Mouse (Mus musculus) kidney, postnatal 4 days (tissue): ENCODE results near the gene Gdpd3.
A peak's percentile ranks its signal among the peaks of the same experiment; 100 is the strongest.
"Not testable (repeated sequence)": the region's sequence is repeated elsewhere in the genome, so short reads cannot be mapped to it uniquely, and the experiment has no call there.

Source experiments
- DNase-seq, 2 experiments: peaks; one replicate each; pipeline ENCODE4 v3.0.0; 2021; ENCODE audit warnings: mixed read lengths in 2 of 2

Gene Gdpd3

DNA sequence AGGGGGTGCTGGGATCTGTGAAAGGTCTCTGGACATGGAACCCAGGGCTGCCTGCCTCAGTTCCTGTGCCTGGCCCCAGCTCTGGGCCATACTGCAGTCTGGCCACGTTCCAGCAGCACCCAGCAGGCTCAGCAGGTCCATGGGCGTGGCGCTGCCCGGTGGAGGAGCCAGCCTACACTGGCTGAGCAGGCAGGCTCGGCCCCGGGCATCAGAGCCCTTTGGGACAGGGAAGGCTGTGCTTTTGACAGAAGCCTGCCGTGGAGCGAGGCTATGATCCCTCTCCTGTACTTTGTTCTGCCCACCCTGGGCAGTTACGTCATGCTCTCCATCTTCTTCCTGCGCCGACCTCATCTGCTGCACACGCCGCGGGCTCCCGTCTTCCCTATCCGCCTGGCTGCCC, at the start of gene Gdpd3:
TSS of gene Gdpd3 (plus strand) at position 134 of the 400 bp plus-strand sequence.
- peak; percentile 44 to 71 for DNase-seq

DNA sequence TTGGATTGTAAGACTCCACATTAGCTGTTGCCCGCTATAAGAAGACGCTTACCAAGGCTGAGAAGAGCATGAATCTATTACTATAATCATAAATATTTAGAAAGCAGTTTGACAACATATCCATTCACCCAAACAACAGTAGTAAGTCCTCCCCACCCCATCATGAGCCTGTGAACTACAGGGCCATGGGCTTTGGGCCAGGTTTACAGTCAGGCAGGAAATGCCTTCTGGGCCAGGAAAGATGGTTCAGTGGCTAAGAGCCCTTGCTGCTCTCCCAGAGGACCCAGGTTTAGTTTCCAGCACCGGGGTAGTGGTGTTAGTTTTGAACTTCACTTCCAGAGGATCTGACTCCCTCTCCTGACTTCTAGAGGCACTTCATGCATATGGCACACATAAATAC, 48.6 kb upstream of the Gdpd3 start:
- DNase-seq: no peak

DNA sequence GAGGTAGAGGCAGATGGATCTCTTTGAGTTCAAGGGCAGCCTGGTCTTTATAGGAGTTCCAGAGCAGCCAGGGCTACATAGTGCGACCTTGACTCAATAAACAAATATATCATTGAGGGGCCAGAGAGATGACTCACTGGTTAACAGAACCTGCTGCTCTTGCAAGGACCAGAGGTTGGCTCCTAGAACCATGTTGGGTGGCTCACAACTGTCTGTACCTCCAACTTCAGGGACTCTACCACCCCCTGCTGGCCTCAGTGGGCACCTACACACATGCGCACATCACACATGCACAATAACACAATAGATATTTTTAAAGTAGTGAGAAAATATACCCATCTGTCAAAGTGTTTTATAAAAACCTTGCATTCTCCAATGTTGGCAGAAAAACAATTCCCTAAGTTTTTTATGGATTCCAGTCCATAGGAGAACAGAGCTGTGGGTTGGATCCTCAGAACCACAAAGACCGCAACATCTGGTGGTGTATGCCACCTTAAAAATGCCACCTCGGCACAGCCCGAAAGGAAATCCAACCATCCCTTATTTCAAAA, 47.3 kb upstream of the Gdpd3 start:
- DNase-seq: no peak

DNA sequence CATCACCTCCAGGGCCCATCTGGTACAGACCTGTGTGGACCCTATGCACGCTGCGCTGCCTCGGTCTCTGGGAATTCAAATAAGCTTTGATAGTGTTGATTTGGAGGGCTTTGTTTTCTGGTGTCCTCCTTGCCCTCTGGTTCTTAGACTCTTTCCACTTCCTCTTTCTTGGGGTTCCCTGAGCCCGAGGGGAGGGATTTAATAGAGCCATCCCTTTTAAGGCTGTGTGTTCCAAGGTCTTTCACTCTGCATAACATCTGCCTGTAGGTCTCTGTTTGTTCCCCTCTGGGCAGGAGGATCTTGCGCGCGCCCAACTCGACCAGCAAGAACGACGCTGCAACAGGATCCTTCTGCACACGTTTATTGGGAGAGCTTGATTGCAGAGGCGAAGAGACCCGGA, 44.5 kb upstream of the Gdpd3 start:
- DNase-seq: no peak

DNA sequence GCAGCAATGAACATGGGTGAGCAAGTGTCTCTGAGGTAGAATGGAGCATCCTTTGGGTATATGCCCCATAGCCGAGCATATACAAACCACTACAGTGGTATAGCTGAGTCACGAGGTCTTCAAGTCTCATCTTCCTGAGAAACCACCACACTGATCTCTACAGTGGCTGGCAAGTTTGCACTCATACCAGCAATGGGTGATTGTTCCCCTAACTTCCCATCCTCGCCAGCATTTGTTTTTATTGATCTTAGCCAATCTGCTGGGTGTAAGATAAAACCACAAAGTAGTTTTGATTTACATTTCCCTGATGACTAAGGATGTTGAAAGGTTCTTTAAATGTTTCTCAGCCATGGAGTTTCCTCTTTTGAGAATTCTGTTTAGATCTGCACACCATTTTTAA, 41.1 kb upstream of the Gdpd3 start:
- no peak for DNase-seq

DNA sequence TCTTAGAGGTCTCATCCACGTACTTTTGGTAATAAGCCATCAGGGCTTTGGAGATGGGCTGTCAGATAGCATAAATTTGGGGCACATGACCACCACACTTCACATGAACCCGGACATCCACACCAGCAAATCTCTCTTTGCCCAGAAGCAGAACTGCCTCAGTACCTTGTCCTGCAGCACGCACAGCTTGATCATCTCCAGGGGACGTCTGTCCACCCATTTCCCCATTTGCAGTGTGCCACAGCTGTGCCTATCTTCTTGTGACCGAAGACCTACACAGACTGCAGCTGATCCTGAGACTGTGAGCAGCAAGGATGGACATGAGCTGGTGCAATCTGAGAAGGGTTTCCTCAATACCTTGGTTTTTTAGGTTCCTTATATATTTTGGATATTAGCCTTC, 40.5 kb upstream of the Gdpd3 start:
- no peak for DNase-seq

DNA sequence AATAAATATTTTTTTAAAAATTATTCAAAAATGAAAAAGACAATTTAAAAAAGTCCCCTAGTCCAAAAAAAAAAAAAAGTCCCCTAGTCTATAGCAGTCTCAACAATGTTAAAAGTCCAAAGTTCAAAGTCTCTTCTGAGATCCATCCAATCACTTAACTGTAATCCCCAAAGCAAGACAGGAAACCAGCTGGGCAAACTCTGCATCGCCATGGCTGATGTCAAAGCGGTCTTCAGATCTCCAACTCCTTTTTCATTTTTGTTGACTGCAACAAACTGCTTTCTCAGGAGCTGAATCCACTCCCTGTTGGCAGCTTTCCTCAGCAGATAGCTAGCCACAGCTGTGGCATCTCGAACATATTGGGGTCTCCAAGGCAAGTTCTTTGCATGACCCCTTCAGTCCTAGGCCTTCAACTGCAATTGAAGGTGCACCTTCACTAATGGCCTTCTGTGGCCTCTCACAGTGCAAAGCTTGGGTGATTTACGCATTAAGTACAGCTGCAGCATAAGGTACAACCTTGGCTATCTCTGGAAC, 35.8 kb upstream of the Gdpd3 start:
- DNase-seq: not testable (repeated sequence)

DNA sequence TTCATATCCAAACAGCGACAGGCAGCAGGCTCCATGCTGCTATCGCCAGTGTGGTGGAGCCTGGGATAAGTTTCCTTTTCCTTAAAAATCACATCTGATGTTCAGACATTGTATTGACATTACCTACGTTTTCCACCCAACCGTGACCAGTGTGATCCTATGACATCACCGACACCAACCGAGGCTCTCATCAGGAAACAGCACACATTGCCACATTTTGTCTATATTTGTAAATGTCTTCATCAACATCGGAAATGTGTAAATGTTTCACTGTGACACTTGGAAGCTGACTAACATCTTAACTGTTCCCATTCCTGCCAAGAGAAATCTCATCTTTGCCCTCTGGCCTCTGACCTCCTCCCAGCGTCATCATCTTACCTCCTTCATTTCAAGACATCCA, 30.0 kb upstream of the Gdpd3 start:
- no peak for DNase-seq

DNA sequence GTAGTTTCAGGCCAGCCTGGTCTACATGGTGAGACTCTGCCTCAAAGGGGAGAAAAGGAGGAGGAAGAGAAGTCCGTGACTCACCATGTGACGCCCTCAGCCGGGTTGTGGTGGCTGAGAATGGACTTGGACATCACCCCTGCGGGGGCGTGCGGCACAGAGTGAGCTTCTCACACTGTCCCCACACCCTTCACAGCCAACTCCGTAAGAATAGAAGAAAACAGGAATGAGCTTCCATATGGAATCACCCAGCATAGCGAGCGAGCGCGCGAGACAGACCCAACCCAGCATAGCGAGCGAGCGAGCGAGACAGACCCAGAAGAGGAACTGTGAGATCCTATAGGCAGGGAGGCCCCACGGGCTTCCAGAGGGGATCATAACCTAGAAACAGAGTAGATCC, 26.6 kb upstream of the Gdpd3 start:
- DNase-seq: no peak

DNA sequence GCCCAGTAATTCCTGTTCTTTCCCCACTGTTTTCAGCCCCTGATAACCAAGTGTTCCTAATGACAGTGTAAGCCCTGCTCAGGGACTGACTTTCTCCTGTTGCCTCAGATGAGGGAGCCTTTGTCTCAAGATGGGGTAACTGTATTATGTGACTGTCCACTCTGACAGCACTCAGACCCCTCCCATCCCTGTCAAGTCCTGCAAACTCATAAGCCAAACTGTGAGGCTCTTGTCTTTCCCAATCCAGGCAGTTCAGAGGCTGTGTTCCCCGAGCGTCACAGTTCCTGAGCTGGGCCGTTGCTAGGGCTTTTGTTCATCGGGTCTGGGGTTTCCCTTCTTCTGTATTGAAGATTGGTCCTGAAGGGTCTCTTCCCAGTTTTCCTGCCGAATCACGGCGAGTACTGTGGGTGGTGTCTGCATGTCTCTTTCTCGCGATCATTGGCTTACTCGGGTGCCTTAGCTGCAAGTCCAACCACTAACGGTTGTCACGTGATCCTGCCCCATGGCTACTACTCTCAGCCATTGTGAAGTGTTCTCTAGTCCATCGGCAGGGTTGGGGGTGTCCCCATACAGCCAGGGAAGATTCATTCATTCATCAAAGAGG, 25.9 kb upstream of the Gdpd3 start:
- DNase-seq: no peak

DNA sequence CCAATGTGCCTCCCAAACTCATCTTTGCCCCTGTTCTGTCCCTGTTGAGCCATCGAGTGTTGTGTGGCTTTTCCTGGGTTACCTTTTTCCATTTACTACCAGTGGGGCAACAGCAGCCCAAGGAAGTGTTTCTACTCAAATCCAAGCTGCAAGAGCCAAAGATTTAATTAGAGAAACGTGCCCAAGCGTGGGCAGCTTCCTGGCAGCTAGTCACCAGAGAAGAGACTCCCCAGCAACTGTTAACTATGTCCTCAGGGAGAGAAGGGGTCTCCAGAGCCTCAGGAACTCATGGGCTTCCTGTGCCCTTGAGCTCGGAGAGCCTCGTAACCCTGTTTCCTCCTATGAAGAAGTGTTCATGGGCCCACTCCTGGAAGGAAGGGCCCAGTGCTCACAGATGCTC, 25.2 kb upstream of the Gdpd3 start:
- no peak for DNase-seq

DNA sequence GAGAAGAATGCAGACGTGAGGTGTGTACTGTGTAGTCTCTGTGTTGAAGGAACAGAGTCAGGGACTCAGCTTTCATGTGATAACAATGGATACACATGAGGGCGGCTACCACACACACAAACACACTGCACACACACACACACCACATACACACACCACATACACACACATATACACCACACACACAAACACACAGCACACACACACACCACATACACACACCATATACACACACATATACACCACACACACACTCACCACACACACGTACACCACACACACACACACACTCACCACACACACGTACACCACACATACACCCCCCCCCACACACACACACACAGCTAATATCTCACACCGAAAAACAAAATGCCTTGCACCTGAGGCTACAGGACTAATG, 24.7 kb upstream of the Gdpd3 start:
- DNase-seq: no peak

DNA sequence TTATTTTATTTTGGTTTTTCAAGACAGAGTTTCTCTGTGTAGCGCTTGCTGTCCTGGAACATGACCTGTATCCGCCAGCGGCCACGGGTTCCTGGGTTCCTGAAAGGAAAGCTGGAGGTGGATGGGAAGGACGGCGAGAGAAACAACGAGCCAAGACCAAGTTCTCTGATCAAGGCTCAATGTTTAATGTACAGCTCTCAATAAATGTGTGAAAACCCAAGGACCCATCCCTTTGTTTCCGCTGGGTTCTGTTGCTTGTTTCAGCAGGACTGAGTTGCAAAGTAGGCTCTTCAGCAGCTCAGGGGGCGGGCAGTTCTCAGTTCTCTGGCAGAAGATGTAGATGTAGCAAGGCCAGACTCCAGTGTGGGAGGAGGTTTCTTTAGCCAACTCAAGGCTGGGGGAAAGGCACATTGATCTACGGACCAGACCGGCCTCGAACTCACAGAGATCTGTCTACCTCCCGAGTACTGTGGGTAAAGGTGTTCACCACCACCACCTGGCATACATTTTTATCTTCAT, 24.1 kb upstream of the Gdpd3 start:
- DNase-seq: no peak

DNA sequence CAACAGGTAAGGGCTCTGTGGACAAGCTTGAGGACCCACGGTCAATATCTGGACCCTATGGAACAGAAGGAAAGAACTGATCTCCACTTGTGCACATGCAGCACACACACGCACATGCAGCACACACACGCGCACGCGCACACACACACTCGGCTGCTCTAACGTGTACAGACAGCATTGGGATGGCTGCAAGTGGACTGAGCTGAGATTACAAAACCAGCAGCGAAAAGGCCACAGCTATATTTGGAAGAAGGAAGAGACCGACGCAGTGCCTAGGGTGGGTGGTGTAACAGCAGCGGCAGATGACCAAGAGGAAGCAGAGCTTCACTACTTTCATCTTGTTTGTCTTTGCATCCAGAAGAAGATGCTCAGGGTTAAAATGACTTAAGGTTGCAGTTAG, 20.1 kb upstream of the Gdpd3 start:
- no peak for DNase-seq

DNA sequence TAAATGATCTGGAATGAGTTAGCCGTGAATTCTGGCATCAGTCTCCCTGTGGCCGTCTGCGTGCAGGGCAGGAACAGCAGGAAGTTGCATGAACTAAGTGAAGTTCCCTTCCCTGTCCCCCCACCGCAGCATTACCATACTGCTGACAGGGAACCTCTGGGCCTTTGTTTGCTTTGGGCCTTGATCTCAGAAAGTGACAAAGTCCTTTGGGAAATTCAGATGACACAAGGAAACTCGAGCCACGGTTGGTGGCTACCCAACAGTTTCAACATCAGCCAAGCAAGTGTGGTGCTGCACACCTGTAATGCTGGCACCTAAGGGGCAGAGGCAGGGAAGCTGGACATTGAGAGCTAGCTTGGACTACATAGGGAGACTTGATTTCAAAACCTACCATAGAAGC, 19.3 kb upstream of the Gdpd3 start:
- peak in 1 of 2 experiments; percentile 18 for DNase-seq

DNA sequence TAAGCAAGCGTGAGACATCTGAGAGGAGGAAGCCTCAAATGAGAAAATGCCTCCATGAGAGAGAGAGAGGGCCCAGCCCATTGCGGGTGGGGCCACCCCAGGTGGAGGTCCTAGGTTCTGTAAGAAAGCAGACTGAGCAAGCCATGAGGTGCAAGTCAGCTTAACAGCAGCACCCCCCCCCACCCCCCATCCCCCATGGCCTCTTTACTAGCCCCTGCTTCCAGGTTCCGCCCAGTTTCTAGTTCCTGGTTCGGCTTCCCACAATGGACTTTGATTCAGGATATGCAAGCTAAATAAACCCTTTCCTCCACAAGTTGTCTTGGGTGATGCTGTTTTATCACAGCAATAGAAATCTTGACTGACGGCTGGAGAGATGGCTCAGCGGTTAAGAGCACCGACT, 17.3 kb upstream of the Gdpd3 start:
- no peak for DNase-seq

DNA sequence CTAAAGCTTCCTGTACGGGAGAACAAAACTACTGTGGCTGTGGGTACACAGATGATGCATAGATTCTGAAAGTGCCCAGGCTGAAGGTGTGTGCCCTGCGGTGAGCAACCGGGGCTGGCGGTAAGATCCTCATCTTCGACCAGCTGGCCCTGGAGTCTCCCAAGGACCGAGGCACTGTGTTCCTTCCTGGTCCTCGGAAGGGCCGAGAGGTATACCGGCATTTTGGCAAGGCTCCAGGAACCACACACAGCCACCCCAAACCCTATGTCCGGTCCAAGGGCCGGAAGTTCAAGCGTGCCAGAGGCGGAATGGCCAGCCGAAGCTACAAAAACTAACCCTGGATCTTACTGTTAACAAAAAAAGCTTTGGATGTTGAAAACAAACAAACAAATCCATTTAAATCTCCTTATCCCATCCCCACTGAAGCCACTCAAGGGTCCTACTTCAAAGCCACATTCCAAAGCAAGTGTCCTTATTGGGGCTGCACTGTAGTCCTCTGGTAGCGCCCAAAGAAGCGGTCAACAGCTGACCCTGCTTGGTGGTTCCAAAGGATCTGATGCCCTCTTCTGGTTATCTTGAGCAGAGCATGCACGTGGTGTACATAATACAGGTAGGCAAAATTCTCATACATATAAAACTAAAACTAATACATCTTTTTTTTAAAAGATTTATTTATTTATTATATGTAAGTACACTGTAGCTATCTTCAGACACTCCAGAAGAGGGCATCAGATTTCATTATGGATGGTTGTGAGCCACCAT, 16.4 kb upstream of the Gdpd3 start:
- no peak for DNase-seq

DNA sequence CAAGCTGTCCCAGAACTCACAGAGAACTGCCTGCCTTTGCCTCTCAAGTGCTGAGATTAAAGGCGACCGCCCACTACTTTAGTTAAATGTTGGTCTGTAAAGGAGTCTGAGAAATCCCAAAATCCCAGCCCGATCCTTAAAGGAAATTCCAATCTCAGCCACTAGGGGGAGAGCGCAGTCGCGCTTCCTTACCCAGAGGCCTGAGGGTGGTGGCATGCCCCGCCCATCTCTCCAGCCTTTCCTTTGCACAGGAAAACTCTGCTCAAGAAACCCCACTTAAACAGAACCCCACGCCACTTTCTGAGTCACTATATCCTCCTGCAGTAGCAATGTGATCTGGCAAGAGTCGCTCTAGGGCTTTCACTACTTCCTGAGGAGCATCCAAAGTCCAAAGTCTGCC, 11.3 kb upstream of the Gdpd3 start:
- peak; percentile 83 to 91 for DNase-seq

DNA sequence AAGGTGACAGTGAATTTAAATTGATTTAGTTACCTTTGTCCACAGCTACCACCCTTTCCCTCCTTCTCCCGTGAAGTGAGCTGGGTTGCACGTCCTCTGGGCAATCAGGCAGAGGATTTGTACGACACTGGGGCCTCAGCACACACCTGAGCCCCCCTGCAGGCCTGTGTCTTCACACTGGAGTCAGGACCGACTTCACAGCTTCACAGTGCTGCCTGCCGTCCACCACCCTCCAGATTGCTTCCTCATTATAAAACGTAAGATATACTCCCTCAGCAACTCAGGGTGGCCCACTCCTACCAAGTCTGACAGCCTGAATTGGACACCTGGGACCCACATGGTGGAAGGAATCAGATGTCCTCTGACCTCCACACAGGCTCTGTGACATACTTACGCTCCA, 7.6 kb upstream of the Gdpd3 start:
- no peak for DNase-seq

DNA sequence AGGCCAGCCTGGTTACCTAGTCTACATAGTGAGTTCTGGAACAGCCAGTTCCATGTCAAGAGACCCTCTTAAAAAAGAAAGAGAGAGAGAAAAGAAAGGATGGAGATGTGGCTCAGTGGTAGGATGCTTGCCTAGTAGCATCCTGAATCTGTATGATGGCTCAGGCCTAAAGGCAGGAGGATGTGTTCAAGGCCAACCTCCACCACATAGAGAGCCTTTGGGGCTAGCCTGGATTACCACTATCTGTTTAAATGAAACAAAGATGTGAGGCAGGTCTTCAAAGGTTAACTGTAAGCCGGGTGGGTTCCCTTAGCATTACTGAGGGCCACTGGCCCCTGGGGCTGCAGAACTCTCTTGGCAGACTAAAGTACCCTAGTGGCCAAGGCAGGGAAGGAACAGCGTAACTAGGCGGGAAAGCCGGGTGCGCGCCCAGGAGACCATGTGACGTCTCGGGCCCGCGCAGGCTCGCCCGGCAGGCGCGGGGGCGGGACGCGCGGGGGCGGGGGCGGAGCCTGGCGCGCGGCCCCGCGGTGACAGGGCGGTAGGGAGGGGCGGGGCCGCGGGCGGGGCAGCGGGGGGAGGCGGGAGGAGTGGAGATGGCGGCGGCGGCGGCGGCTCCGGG, 7.0 kb upstream of the Gdpd3 start, which contains the start of gene Mapk3:
TSS of gene Mapk3 (plus strand) at position 552 of the 622 bp plus-strand sequence.
- DNase-seq: peak; percentile 91 to 95

DNA sequence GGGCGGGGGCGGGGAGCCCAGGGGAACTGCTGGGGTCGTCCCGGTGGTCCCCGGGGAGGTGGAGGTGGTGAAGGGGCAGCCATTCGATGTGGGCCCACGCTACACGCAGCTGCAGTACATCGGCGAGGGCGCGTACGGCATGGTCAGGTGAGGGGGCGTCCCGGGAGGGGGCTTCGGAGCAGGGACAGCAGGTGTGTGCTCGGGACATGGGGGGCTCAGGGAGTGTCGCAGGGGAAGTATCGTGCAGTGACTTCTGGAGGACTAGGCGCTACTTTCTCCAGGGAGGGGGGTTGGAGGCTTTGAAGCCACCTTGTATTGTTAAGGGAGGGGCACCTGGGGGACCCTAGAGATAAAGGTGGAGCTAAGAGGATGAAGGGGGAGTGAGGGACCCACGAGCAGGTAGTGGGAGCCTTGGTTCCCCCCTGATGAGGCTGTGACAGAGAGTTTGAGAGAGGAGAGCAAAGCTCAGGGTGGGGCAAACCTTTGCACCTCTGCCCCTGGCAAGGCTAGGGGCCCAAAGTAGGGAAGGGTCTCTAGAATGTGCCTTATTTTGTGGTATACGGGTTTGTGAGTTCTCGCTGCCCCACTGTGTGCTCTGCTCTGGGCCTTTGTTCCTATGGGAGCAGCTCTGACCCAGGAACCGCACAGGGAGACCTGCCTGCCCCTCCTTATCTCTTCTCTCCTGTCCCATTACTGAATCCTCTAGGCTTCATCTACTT, 6.3 kb upstream of the Gdpd3 start:
- DNase-seq: no peak

DNA sequence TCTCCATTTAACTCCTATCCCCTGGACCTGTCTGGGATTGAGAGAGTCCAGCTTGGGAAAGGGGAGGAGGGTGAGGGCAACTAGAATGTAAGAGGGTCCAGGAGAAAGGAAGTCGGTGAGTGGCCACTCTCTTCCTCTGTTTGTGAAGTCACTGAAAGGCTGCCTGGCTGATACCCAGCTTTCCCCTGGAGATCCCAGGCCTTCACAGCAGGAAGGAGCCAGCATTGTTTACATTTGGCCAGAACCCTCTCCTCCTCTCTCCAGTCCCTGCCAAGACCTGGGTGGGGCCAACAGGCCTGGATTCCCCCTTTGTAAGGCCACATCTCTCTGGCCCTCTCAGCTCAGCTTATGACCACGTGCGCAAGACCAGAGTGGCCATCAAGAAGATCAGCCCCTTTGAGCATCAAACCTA, 5.7 kb upstream of the Gdpd3 start:
- peak; percentile 76 to 84 for DNase-seq

DNA sequence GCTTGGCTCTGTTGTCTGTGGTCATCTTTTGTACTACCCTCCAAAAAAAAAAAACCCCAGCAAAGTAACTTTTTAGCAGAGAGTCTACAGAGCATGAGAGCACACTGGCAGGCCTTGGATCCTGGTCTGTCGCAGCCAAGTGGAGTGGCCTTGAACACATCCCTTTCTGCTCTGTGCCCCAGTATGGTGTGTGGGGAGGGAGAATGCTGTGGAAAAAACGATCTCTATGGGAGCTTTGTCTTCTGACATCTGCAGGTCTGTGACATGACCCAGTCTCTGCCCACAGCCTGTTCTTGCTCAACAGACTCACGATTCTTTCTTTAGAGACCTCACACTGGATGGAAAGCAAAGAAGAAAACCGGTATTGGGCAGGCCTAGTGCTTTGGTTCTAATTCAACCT, 5.2 kb upstream of the Gdpd3 start:
- DNase-seq: no peak
